Mouse (Mus musculus) megakaryocyte, embryonic 14.5 days (primary cell): ENCODE data around the gene Slc26a10.

ENCODE experiments used
- FLI1 ChIP-seq: IDR thresholded peaks from 2 replicates; pipeline ENCODE4 v1.6.1; 2012; ENCODE audit warnings: low read length, inconsistent platforms, mixed read lengths
- GATA1 ChIP-seq: IDR thresholded peaks from 3 replicates; pipeline ENCODE4 v1.6.1; 2012; ENCODE audit warnings: mixed read lengths, low read length, inconsistent platforms, borderline replicate concordance

DNA sequence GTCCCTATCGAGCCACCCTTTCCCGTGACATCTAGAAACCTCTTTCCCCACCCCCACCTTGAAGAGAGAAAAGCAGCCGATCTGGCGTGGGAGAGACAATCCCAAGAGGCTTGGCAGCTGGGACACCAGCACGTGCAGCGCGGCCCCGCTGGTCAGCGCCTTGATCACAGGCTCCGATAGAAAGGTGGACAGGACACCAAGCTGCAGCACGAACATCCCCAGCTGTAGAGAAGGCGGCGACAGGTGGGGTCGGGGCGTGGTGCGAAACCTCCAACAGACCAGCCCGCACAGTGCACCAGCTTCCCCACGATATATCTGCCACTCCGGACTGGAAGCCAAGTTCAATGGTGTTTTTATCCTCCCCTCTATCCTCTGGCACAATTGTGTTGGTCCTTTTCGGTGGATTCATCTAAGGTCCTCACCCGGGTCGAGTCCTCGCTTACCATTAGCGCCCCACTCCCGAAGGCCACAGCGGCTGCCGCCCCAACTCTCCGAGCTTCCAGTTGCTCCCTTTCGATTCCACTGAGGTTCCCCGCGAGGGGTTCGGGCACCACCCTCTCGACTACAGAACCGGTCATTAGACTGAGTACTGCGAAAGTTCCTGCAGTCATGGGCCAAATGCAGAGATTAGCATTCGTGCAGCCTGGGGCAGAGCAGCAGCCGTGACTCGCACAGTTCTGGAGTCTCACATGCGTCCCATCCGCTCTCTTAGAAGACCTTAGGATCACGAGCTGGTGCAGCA is 2.0 kb downstream of the Slc26a10 start:
- TF ChIP-seq GATA1 = no peak
- no peak for TF ChIP-seq FLI1
